8 mouse cellular contexts compared by ENCODE assay signal in genomic region chr8:76902205-76903078, GRCm38 (mm10). TPM values are rescaled to one million over a fixed set of nuclear protein-coding genes. Genes with fewer than 3 reads are reported as not detected.
DNase-seq lines count a peak whose midpoint lies in the region; ATAC-seq and TF ChIP-seq lines count a peak whose summit lies in the region.

No protein-coding gene starts in this region.

- TF ChIP-seq CTCF in liver, embryonic 14.5 days (IDR thresholded peaks at IDR 0.05; ENCODE audit: low read depth): no peak

- peak overlapping the region; percentile 91 for H3K4me2 ChIP-seq in forebrain, embryonic 16.5 days (ENCODE audit: low read length)
- peak overlapping the region; percentile 68 for H3K4me2 ChIP-seq in liver, embryonic 14.5 days (ENCODE audit: low read depth)

- H3K4me3 ChIP-seq in ES-E14 (ENCODE audit: insufficient read depth in 1 of 2, low read depth in 1 of 2, low read length in 2 of 2, poor library complexity in 1 of 2, severe bottlenecking in 1 of 2): peak overlapping the region; percentile 73 to 77
- H3K4me3 ChIP-seq in forebrain, embryonic 16.5 days (replicated peaks; ENCODE audit: low read length): peak overlapping the region; percentile 66
- peak overlapping the region; percentile 51 to 57 for H3K4me3 ChIP-seq in liver, embryonic 14.5 days (ENCODE audit: insufficient read depth in 1 of 2, low read depth in 2 of 2, low read length in 2 of 2)

- H3K9me3 ChIP-seq in ES-E14 (ENCODE audit: control insufficient read depth, insufficient read depth, low read depth, low read length): no peaks in the 10 kb centered on the region
- H3K9me3 ChIP-seq in forebrain, embryonic 16.5 days (ENCODE audit: control insufficient read depth, low read length): no peaks in the 10 kb centered on the region
- H3K9me3 ChIP-seq in liver, embryonic 14.5 days (ENCODE audit: control insufficient read depth, low read length): no peaks in the 10 kb centered on the region

- peak; percentile 19 to 29 for DNase-seq in heart, adult 9 months (ENCODE audit: low spot score in 2 of 2)
- no peak for DNase-seq in heart, postnatal 4 days
- no peak for DNase-seq in ES-E14 (ENCODE audit: low read depth, low spot score)
- DNase-seq in liver, embryonic 14.5 days (ENCODE audit: low read depth in 3 of 3, low spot score in 3 of 3): no peak
- DNase-seq in left cerebral cortex, adult 11 months (ENCODE audit: low spot score): no peak
- DNase-seq in gastrocnemius, postnatal 14 days: no peak
- DNase-seq in B cell, adult 2 months: no peak

- in situ Hi-C loops in ES-E14 (cut with MboI; ENCODE audit: low sequenced_read_pairs in 2 of 2, unreplicated experiment in 2 of 2): no loop called here

- peak; percentile 61 for ATAC-seq in forebrain, embryonic 16.5 days
- peak; percentile 20 for ATAC-seq in liver, embryonic 14.5 days (ENCODE audit: insufficient read depth)

- peaks cover 24% of the 10 kb centered on the region for H3K27me3 ChIP-seq in forebrain, embryonic 16.5 days (replicated peaks; ENCODE audit: control insufficient read depth, insufficient read depth, low read length)
- H3K27me3 ChIP-seq in liver, embryonic 14.5 days (ENCODE audit: control insufficient read depth, insufficient read depth, low read length): peaks cover 42% of the 10 kb centered on the region

- intact Hi-C loops in gastrocnemius, postnatal 14 days (cut with DNase I; ENCODE audit: low total_unique reads): no loop called here

- 1% methylated on average over 32 of the region's 35 CpGs for WGBS in forebrain, embryonic 16.5 days
- WGBS in liver, embryonic 14.5 days (ENCODE audit: insufficient replicate concordance): under 1% methylated on average over 35 of the region's 35 CpGs

- peaks cover 0 to 3% of the 10 kb centered on the region in 2 experiments; a peak in 1 of 4 replicates for H3K4me1 ChIP-seq in ES-E14 (ENCODE audit: control insufficient read depth in 2 of 2, insufficient read depth in 2 of 2, low read length in 2 of 2, poor library complexity in 1 of 2)
- H3K4me1 ChIP-seq in forebrain, embryonic 16.5 days (replicated peaks; ENCODE audit: control insufficient read depth, insufficient read depth, low read length): peaks cover 21% of the 10 kb centered on the region
- H3K4me1 ChIP-seq in liver, embryonic 14.5 days (replicated peaks; ENCODE audit: control insufficient read depth in 2 of 2, insufficient read depth in 2 of 2, low read length in 1 of 2): no peaks in the 10 kb centered on the region

- H3K27ac ChIP-seq in ES-E14 (ENCODE audit: insufficient read depth, low read depth, low read length, poor library complexity, severe bottlenecking): no peak overlapping the region
- H3K27ac ChIP-seq in forebrain, embryonic 16.5 days (ENCODE audit: low read length): no peak overlapping the region
- no peak overlapping the region for H3K27ac ChIP-seq in liver, embryonic 14.5 days

- peak overlapping the region; percentile 32 for H3K9ac ChIP-seq in ES-E14 (ENCODE audit: insufficient read depth, low read depth, low read length, poor library complexity, severe bottlenecking)
- peak overlapping the region; percentile 4; the same call in 1 of the 2 replicates for H3K9ac ChIP-seq in forebrain, embryonic 16.5 days (replicated peaks; ENCODE audit: low read depth, low read length)
- no peak overlapping the region for H3K9ac ChIP-seq in liver, embryonic 14.5 days (replicated peaks)

- no peaks in the 10 kb centered on the region for H3K36me3 ChIP-seq in ES-E14 (ENCODE audit: control insufficient read depth, insufficient read depth, low read length, poor library complexity, severe bottlenecking)
- H3K36me3 ChIP-seq in forebrain, embryonic 16.5 days (ENCODE audit: control insufficient read depth, insufficient read depth): no peaks in the 10 kb centered on the region
- H3K36me3 ChIP-seq in liver, embryonic 14.5 days (replicated peaks; ENCODE audit: control insufficient read depth, insufficient read depth, low read depth): no peaks in the 10 kb centered on the region

- no peak for TF ChIP-seq EP300 in liver, embryonic 14.5 days (IDR thresholded peaks at IDR 0.05; ENCODE audit: low read depth)

TF ChIP-seq in ES-E14, 5 proteins besides CTCF, POLR2A, EP300 and RAD21:
- TF ChIP-seq MAFK (IDR thresholded peaks at IDR 0.05; ENCODE audit: insufficient read depth, low read depth, low read length) (no peak), ZNF384 (IDR thresholded peaks at IDR 0.05; ENCODE audit: low read depth, low read length) (no peak)

RNA-seq across cellular contexts. Expression of gene Nr3c2, which starts 3.2 kb away (rescaled TPM):
- total RNA-seq in heart, postnatal 4 days (2021): 10 to 100 TPM; 10.3 to 13.8 TPM
- total RNA-seq in ES-E14 (2012; rRNA removed): 1.3 and 1.4 TPM in 2 replicates
- 4.6 and 5.3 TPM in 2 replicates for polyA plus RNA-seq in forebrain, embryonic 16.5 days (2015; fragmentation: Nextera tagmentation; extraction: Ambion mirVana)
- polyA plus RNA-seq in liver, embryonic 14.5 days (2012; rRNA removed): 0.23 and 0.30 TPM in 2 replicates
- polyA plus RNA-seq in liver, embryonic 14.5 days (2014; fragmentation: Nextera tagmentation; extraction: Ambion mirVana): 0.91 and 0.99 TPM in 2 replicates
- 1 to 10 TPM; 4.0 to 5.4 TPM for total RNA-seq in gastrocnemius, postnatal 14 days (2021)

Comparison
In these comparisons a context has a peak if more than half of its experiments do, and no peak if none do; other contexts are left out.
1. DNase-seq: peak in heart, adult 9 months (2 of 2); none in heart, postnatal 4 days (single experiment), ES-E14 (single experiment), liver, embryonic 14.5 days (0 of 3), left cerebral cortex, adult 11 months (single experiment), gastrocnemius, postnatal 14 days (single experiment) and B cell, adult 2 months (0 of 2).
2. Peak in every context shown above with its lines, with median percentiles within 50 percentile points of each other: H3K4me3 ChIP-seq.